ENCODE assay signal across 17 mouse cellular contexts in the genomic region with DNA sequence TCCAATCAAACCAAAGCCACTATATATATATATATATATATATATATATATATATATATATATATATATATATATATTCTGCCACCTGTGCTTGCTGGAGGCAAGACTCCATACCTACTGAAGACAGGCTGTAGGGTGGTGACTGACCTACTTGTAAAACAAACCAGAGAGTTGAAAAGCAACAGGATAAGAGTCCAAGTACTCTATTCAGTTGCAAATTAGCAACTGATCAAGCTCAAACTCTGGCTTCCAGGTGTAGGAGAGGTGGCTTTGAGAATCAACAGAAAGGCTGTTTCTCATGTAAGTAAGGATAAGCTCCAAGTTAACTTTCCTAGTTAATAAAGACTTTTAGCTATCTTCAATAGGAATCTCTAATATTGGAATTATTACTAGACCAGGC.
"Had no signal": no experiment of that assay in that cellular context is flagged by ENCODE, and none has a peak within 500 bp of the region (broad histone marks: within the 10 kb centered on the region; RNA-seq: fewer than 3 reads in every experiment).

No protein-coding gene starts in this region.

- H3K9me3 ChIP-seq: neural tube, embryonic 12.5 days; neural tube, embryonic 13.5 days; neural tube, embryonic 15.5 days; stomach, embryonic 15.5 days had no signal

- H3K4me2 ChIP-seq: neural tube, embryonic 12.5 days; neural tube, embryonic 13.5 days; neural tube, embryonic 15.5 days; stomach, embryonic 15.5 days had no signal

- H3K36me3 ChIP-seq: neural tube, embryonic 12.5 days; neural tube, embryonic 13.5 days; neural tube, embryonic 15.5 days; stomach, embryonic 15.5 days had no signal

- H3K27me3 ChIP-seq: neural tube, embryonic 12.5 days; neural tube, embryonic 13.5 days; neural tube, embryonic 15.5 days; stomach, embryonic 15.5 days had no signal

- H3K27ac ChIP-seq: neural tube, embryonic 12.5 days; neural tube, embryonic 13.5 days; neural tube, embryonic 15.5 days; stomach, embryonic 15.5 days; stomach, postnatal 0 days had no signal

- DNase-seq: retina, postnatal 1 day; right cerebral cortex, adult 18-20 months; right cerebral cortex, postnatal 14 days; right cerebral cortex, postnatal 25 days; right cerebral cortex, postnatal 4 days; spleen, adult 18-20 months; thymus, adult 18-20 months; thymus, adult 2 months; thymus, postnatal 14 days; thymus, postnatal 25 days; thymus, postnatal 36 days; thymus, postnatal 4 days had no signal

- H3K9ac ChIP-seq: neural tube, embryonic 12.5 days; neural tube, embryonic 13.5 days; neural tube, embryonic 15.5 days; stomach, embryonic 15.5 days had no signal

- H3K4me3 ChIP-seq: neural tube, embryonic 12.5 days; neural tube, embryonic 13.5 days; neural tube, embryonic 15.5 days; stomach, embryonic 15.5 days had no signal

- H3K4me1 ChIP-seq: neural tube, embryonic 12.5 days; neural tube, embryonic 13.5 days; neural tube, embryonic 15.5 days; stomach, embryonic 15.5 days had no signal
